Mouse (Mus musculus): ENCODE results near the gene Cnpy3. TPM values are rescaled to one million over a fixed set of nuclear protein-coding genes. Genes with fewer than 3 reads are reported as not detected.

Cnpy3 gene
- polyA plus RNA-seq, 1 experiment from 2014 or later, result 43.7 TPM

DNA sequence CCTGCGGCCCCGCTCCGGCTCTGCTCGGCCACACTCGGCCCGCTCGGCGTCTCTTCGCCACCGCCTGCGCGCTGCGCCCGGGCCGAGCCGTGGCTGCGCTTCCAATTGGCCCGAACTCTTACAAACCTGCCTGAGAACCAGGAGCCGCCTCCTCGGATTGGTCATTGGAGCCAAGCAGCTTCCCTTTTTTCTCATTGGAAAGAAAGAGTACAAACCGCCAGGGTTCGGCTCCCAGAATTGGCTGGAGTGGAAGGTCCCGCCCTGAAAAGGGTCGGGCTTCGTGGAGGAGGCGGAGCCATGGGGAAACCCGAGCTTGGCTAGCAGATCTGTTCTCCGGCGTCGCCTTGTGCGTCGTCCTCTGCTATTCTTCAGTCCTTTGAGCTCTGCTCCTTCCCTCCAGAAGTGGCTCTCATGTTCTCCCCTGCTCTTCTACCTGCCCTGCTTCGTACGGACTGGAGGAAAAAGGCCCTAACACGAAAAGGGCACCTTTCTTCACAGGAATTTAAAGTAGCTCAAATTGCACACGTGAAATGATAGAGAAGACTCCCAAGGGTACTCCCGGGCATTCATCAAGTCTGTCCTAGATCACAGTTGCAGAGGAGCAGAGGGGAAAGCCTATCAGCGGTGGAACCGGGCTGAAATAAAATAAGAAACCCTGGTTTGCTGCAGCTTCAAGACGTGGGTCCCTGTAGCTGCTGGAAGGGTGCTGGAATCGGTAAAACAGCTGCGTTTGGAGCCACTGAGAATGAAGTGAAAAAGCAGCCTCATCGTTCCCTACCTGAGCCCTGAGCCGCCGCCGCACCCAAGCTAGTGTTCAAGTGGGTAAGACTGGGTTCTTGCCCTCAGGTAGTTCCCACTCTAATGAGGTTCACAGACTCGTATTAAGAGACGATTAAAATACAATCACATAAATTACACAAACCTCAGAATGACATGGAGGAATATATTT is 46.9 kb downstream of the Cnpy3 start, which contains the start of gene Ppp2r5d:
Gene Ppp2r5d, minus strand, starts transcription at position 225 of the 949 bp plus-strand sequence.
- ATAC-seq (ENCODE audit: insufficient number of reproducible peaks, insufficient read depth, low FRiP score, low read depth), result peak; percentile 93
- peaks cover under 1% of the 10 kb centered on the region; the same call in 1 of the 2 replicates for H3K36me3 ChIP-seq (ENCODE audit: control insufficient read depth, insufficient read depth, low read length)
- peak within 1 kb of the TSS; percentile 90 for H3K9ac ChIP-seq (ENCODE audit: low read length)
- H3K27me3 ChIP-seq (ENCODE audit: control insufficient read depth, insufficient read depth, low read length), result no peaks in the 10 kb centered on the region
- H3K4me1 ChIP-seq (ENCODE audit: control insufficient read depth in 2 of 2, insufficient read depth in 2 of 2, low read length in 2 of 2), result peaks cover 10 to 22% of the 10 kb centered on the region in 2 experiments
- peak within 1 kb of the TSS; percentile 77 for H3K4me2 ChIP-seq (ENCODE audit: low read length)
- H3K27ac ChIP-seq (replicated peaks in 1 of 2; ENCODE audit: control insufficient read depth in 1 of 2, insufficient read depth in 1 of 2, low read depth in 2 of 2, low read length in 2 of 2), result peak within 1 kb of the TSS; percentile 89 to 92
- H3K4me3 ChIP-seq (ENCODE audit: control insufficient read depth in 1 of 2, insufficient read depth in 1 of 2, low read depth in 1 of 2, low read length in 2 of 2), result peak within 1 kb of the TSS; percentile 78 to 92
- WGBS, result under 1% methylated on average over 48 of the region's 48 CpGs
- no peaks in the 10 kb centered on the region for H3K9me3 ChIP-seq (ENCODE audit: control insufficient read depth, low read length)

GRCm38 (mm10) chr17:46703971-46704886 is 47.8 kb downstream of the Cnpy3 start:
- ATAC-seq (ENCODE audit: insufficient number of reproducible peaks, insufficient read depth, low FRiP score, low read depth), result peak; percentile 73
- no peaks in the 10 kb centered on the region for H3K27me3 ChIP-seq (ENCODE audit: control insufficient read depth, insufficient read depth, low read length)
- H3K9me3 ChIP-seq (ENCODE audit: control insufficient read depth, low read length), result no peaks in the 10 kb centered on the region
- H3K36me3 ChIP-seq (ENCODE audit: control insufficient read depth, insufficient read depth, low read length), result peaks cover 10% of the 10 kb centered on the region
- peaks cover 10 to 22% of the 10 kb centered on the region in 2 experiments for H3K4me1 ChIP-seq (ENCODE audit: control insufficient read depth in 2 of 2, insufficient read depth in 2 of 2, low read length in 2 of 2)
- WGBS, result 3% methylated on average over 33 of the region's 41 CpGs
- peak overlapping the region; percentile 78 to 92 for H3K4me3 ChIP-seq (ENCODE audit: control insufficient read depth in 1 of 2, insufficient read depth in 1 of 2, low read depth in 1 of 2, low read length in 2 of 2)
- H3K27ac ChIP-seq (replicated peaks in 1 of 2; ENCODE audit: control insufficient read depth in 1 of 2, insufficient read depth in 1 of 2, low read depth in 2 of 2, low read length in 2 of 2), result peak overlapping the region; percentile 83 to 84
- H3K9ac ChIP-seq (ENCODE audit: low read length), result peak overlapping the region; percentile 90
- peak overlapping the region; percentile 66 for H3K4me2 ChIP-seq (ENCODE audit: low read length)

- no peak for ATAC-seq (ENCODE audit: insufficient number of reproducible peaks, insufficient read depth, low FRiP score, low read depth)
- peak overlapping the region; percentile 90; the same call in 1 of the 2 replicates for H3K9ac ChIP-seq (ENCODE audit: low read length)
- H3K27ac ChIP-seq (replicated peaks in 1 of 2; ENCODE audit: control insufficient read depth in 1 of 2, insufficient read depth in 1 of 2, low read depth in 2 of 2, low read length in 2 of 2), result no peak overlapping the region
- H3K27me3 ChIP-seq (ENCODE audit: control insufficient read depth, insufficient read depth, low read length), result no peaks in the 10 kb centered on the region
- no peak overlapping the region for H3K4me2 ChIP-seq (ENCODE audit: low read length)
- no peaks in the 10 kb centered on the region for H3K9me3 ChIP-seq (ENCODE audit: control insufficient read depth, low read length)
- H3K4me3 ChIP-seq (ENCODE audit: control insufficient read depth in 1 of 2, insufficient read depth in 1 of 2, low read depth in 1 of 2, low read length in 2 of 2), result no peak overlapping the region
- 86% methylated on average over 5 of the region's 5 CpGs for WGBS
- H3K4me1 ChIP-seq (ENCODE audit: control insufficient read depth in 2 of 2, insufficient read depth in 2 of 2, low read length in 2 of 2), result peaks cover 10 to 22% of the 10 kb centered on the region in 2 experiments
- H3K36me3 ChIP-seq (ENCODE audit: control insufficient read depth, insufficient read depth, low read length), result peaks cover 23% of the 10 kb centered on the region
Observed at GRCm38 (mm10) chr17:46702506-46702905, 49.5 kb downstream of the Cnpy3 start.

DNA sequence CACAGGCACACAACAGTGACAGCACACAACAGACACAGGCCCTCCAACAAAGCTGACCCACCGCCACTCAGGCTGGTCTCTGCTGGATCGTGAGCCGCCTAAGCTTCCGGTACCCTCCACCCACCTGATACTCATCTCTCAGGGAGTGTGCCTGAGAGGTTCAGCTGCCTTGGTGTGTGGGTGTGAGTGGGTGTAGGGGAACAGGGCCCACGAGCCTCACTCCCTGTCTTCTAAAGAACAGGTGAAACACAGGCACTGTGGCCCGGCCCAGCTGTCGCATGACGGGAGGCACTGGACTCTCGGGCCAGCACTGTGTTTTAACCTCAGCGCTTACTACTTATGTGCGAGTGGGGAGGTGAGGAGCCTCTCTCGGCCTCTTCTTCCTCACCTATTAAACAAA is 49.9 kb downstream of the Cnpy3 start:
- Histone ChIP-seq H3K4me1 (ENCODE audit: control insufficient read depth in 2 of 2, insufficient read depth in 2 of 2, low read length in 2 of 2) (peaks cover 10 to 22% of the 10 kb centered on the region in 2 experiments), H3K4me2 (ENCODE audit: low read length) (no peak overlapping the region), H3K4me3 (ENCODE audit: control insufficient read depth in 1 of 2, insufficient read depth in 1 of 2, low read depth in 1 of 2, low read length in 2 of 2) (no peak overlapping the region), H3K9ac (ENCODE audit: low read length) (no peak overlapping the region), H3K27me3 (ENCODE audit: control insufficient read depth, insufficient read depth, low read length) (no peaks in the 10 kb centered on the region), H3K36me3 (ENCODE audit: control insufficient read depth, insufficient read depth, low read length) (peaks cover 23% of the 10 kb centered on the region), H3K27ac (replicated peaks in 1 of 2; ENCODE audit: control insufficient read depth in 1 of 2, insufficient read depth in 1 of 2, low read depth in 2 of 2, low read length in 2 of 2) (no peak overlapping the region), H3K9me3 (ENCODE audit: control insufficient read depth, low read length) (no peaks in the 10 kb centered on the region)
- no peak for ATAC-seq (ENCODE audit: insufficient number of reproducible peaks, insufficient read depth, low FRiP score, low read depth)
- WGBS, result 80% methylated on average over 12 of the region's 12 CpGs

DNA sequence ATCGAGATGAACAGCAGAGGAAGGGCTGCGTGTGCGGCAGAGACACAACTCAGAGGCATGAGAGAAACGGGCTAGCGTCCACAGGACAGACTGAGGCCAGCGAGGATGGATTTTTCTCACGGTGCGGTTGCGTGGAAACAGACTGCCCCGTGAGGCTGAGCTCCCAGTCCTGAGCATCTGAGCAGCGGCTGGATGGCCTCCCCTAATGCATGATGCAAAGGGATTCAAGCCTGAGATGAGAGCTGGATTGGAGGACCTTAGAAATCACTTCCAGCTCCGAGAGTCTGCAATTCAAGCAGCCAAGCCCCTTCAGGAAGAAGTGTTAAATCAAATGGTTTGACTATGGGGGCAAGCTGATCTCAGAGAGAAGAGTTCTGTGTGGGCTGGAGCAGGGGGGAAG is 50.5 kb downstream of the Cnpy3 start:
- Histone ChIP-seq H3K27me3 (ENCODE audit: control insufficient read depth, insufficient read depth, low read length) (no peaks in the 10 kb centered on the region), H3K4me1 (ENCODE audit: control insufficient read depth in 2 of 2, insufficient read depth in 2 of 2, low read length in 2 of 2) (peaks cover 10 to 22% of the 10 kb centered on the region in 2 experiments), H3K9ac (ENCODE audit: low read length) (no peak overlapping the region), H3K4me3 (ENCODE audit: control insufficient read depth in 1 of 2, insufficient read depth in 1 of 2, low read depth in 1 of 2, low read length in 2 of 2) (no peak overlapping the region), H3K4me2 (ENCODE audit: low read length) (no peak overlapping the region), H3K27ac (replicated peaks in 1 of 2; ENCODE audit: control insufficient read depth in 1 of 2, insufficient read depth in 1 of 2, low read depth in 2 of 2, low read length in 2 of 2) (no peak overlapping the region), H3K36me3 (ENCODE audit: control insufficient read depth, insufficient read depth, low read length) (peaks cover 23% of the 10 kb centered on the region), H3K9me3 (ENCODE audit: control insufficient read depth, low read length) (no peaks in the 10 kb centered on the region)
- 80% methylated on average over 12 of the region's 12 CpGs for WGBS
- no peak for ATAC-seq (ENCODE audit: insufficient number of reproducible peaks, insufficient read depth, low FRiP score, low read depth)

DNA sequence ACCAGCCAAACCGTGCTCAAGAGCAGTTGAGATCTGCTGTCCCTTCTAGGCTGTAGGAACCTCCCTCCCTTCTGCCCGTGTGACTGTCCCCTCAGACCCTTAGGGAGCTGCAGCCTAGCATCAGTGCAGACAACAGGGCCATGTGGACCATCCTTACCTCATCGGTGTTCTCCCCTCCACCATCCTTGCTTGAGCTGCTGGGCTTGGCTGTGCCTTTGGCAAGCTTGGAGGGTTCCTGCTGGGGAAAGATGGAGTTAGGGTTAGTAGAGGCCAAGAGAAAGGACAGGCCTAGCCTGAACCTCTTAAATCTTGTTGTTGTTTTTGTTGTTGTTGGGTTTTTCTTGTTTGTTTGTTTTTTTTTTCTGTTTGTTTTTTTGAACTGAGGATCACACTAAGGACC is 52.1 kb downstream of the Cnpy3 start:
- Histone ChIP-seq H3K4me1 (ENCODE audit: control insufficient read depth in 2 of 2, insufficient read depth in 2 of 2, low read length in 2 of 2) (peaks cover 10 to 17% of the 10 kb centered on the region in 2 experiments), H3K27ac (replicated peaks in 1 of 2; ENCODE audit: control insufficient read depth in 1 of 2, insufficient read depth in 1 of 2, low read depth in 2 of 2, low read length in 2 of 2) (no peak overlapping the region), H3K27me3 (ENCODE audit: control insufficient read depth, insufficient read depth, low read length) (no peaks in the 10 kb centered on the region), H3K4me3 (ENCODE audit: control insufficient read depth in 1 of 2, insufficient read depth in 1 of 2, low read depth in 1 of 2, low read length in 2 of 2) (no peak overlapping the region), H3K9me3 (ENCODE audit: control insufficient read depth, low read length) (no peaks in the 10 kb centered on the region), H3K9ac (ENCODE audit: low read length) (no peak overlapping the region), H3K36me3 (ENCODE audit: control insufficient read depth, insufficient read depth, low read length) (peaks cover 23% of the 10 kb centered on the region), H3K4me2 (ENCODE audit: low read length) (no peak overlapping the region)
- no peak for ATAC-seq (ENCODE audit: insufficient number of reproducible peaks, insufficient read depth, low FRiP score, low read depth)
- 93% methylated on average over 3 of the region's 3 CpGs for WGBS

DNA sequence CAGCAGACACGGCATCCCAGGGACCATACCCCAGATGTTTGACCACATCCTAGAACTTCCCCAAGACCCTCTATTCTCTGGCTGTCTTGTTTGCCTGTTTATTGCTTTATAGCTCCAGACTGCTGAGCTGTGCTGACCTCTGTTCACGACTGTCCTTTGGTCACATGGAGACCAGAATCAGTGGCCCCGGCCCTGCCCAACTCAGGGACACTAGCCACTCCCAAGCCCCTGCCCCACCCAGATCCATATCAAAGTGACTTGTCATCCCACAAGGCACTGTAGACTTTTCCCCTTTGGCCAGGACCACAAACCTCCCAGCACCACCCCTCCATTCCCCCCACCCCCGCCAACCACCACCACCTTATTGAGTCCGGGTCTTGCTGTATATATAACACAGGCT is 52.8 kb downstream of the Cnpy3 start:
- no peak for ATAC-seq (ENCODE audit: insufficient number of reproducible peaks, insufficient read depth, low FRiP score, low read depth)
- Histone ChIP-seq H3K27me3 (ENCODE audit: control insufficient read depth, insufficient read depth, low read length) (no peaks in the 10 kb centered on the region), H3K4me2 (ENCODE audit: low read length) (no peak overlapping the region), H3K4me1 (ENCODE audit: control insufficient read depth in 2 of 2, insufficient read depth in 2 of 2, low read length in 2 of 2) (peaks cover 10 to 17% of the 10 kb centered on the region in 2 experiments), H3K4me3 (ENCODE audit: control insufficient read depth in 1 of 2, insufficient read depth in 1 of 2, low read depth in 1 of 2, low read length in 2 of 2) (no peak overlapping the region), H3K27ac (replicated peaks in 1 of 2; ENCODE audit: control insufficient read depth in 1 of 2, insufficient read depth in 1 of 2, low read depth in 2 of 2, low read length in 2 of 2) (no peak overlapping the region), H3K9ac (ENCODE audit: low read length) (no peak overlapping the region), H3K9me3 (ENCODE audit: control insufficient read depth, low read length) (no peaks in the 10 kb centered on the region), H3K36me3 (ENCODE audit: control insufficient read depth, insufficient read depth, low read length) (peaks cover 28% of the 10 kb centered on the region)
- WGBS, result 79% methylated on average over 5 of the region's 5 CpGs
